Mouse (Mus musculus) erythroid progenitor cell, adult 5-6 weeks (primary cell): ENCODE data around the gene Lrrc1. TPM values are rescaled to one million over a fixed set of nuclear protein-coding genes. Genes with fewer than 3 reads are reported as not detected.

ENCODE experiments used
- ATAC-seq: replicated peaks from 2 replicates; pipeline ENCODE4 v1.8.0; 2016; ENCODE audit warnings: moderate number of reproducible peaks, mild to moderate bottlenecking, moderate TSS enrichment, inconsistent platforms; ENCODE audit not compliant: poor library complexity, low FRiP score, severe bottlenecking
- total RNA-seq, 2 experiments: library from RNA; stranded (forward) in 1 of 2; stranded (reverse) in 1 of 2; fragments of 150-400 nt in 1 of 2; fragments of 186-747, 209-891 nt in 1 of 2; gene quantifications; 2 replicates each; pipeline versions ENCODE4 v1.2.3 to v1.2.4; 2015 to 2017; ENCODE audit warnings: low replicate concordance in 2 of 2

The Lrrc1 gene
- total RNA-seq, 2 experiments from 2014 or later: 2.3 to 5.0 TPM

- no peak for ATAC-seq
These were observed 140.7 kb downstream of the Lrrc1 start for GRCm38 (mm10) chr9:77403961-77404360.

GRCm38 (mm10) chr9:77402971-77403370 lies 141.7 kb downstream of the Lrrc1 start:
- no peak for ATAC-seq

- no peak for ATAC-seq
These were observed 144.9 kb downstream of the Lrrc1 start for GRCm38 (mm10) chr9:77399801-77400200.

GRCm38 (mm10) chr9:77398856-77399631 lies 145.6 kb downstream of the Lrrc1 start:
- no peak for ATAC-seq

- no peak for ATAC-seq
These were observed 147.6 kb downstream of the Lrrc1 start for GRCm38 (mm10) chr9:77397027-77397426.

- ATAC-seq: no peak
These were observed 153.4 kb downstream of the Lrrc1 start for GRCm38 (mm10) chr9:77391248-77391647.

GRCm38 (mm10) chr9:77388956-77389355 lies 155.7 kb downstream of the Lrrc1 start:
- ATAC-seq: no peak

GRCm38 (mm10) chr9:77386751-77387150 lies 157.9 kb downstream of the Lrrc1 start:
- ATAC-seq: no peak

- no peak for ATAC-seq
These were observed 159.1 kb downstream of the Lrrc1 start for GRCm38 (mm10) chr9:77385611-77386010.

GRCm38 (mm10) chr9:77384651-77385050 lies 160.0 kb downstream of the Lrrc1 start:
- no peak for ATAC-seq

- no peak for ATAC-seq
These were observed 160.7 kb downstream of the Lrrc1 start for GRCm38 (mm10) chr9:77383951-77384350.

GRCm38 (mm10) chr9:77382514-77382913 lies 162.2 kb downstream of the Lrrc1 start:
- no peak for ATAC-seq

GRCm38 (mm10) chr9:77381565-77381964 lies 163.1 kb downstream of the Lrrc1 start:
- ATAC-seq: no peak

Other genes with a start within 250 kb of the Lrrc1 start
- gene Mlip, start 191.9 kb downstream of the Lrrc1 start, total RNA-seq (2015; ENCODE audit: low replicate concordance): not detected in 2 replicates
- not detected in 2 replicates for gene Mlip, start 191.9 kb downstream of the Lrrc1 start, total RNA-seq (2017; ENCODE audit: low replicate concordance)
- gene Klhl31, start 91.6 kb upstream of the Lrrc1 start, total RNA-seq (2015; ENCODE audit: low replicate concordance): not detected in 2 replicates
- not detected in 2 replicates for gene Klhl31, start 91.6 kb upstream of the Lrrc1 start, total RNA-seq (2017; ENCODE audit: low replicate concordance)
- gene Gclc, start 209.7 kb upstream of the Lrrc1 start, total RNA-seq (2015; ENCODE audit: low replicate concordance): 250 and 264 TPM in 2 replicates
- 227 and 234 TPM in 2 replicates for gene Gclc, start 209.7 kb upstream of the Lrrc1 start, total RNA-seq (2017; ENCODE audit: low replicate concordance)